Mouse (Mus musculus): ENCODE measurements around the gene Slc8b1. TPM values are rescaled to one million over a fixed set of nuclear protein-coding genes. Genes with fewer than 3 reads are reported as not detected.

The Slc8b1 gene
- polyA plus RNA-seq, 1 experiment: 28.8 TPM

- DNase-seq (ENCODE audit: low spot score): no peak
Measured at GRCm38 (mm10) chr5:120567761-120568211, 56.8 kb downstream of the Slc8b1 start.

- no peak for DNase-seq (ENCODE audit: low spot score)
Measured at GRCm38 (mm10) chr5:120568336-120568768, 57.4 kb downstream of the Slc8b1 start.

GRCm38 (mm10) chr5:120568964-120569363 is 58.0 kb downstream of the Slc8b1 start:
- DNase-seq (ENCODE audit: low spot score): no peak

- no peak for DNase-seq (ENCODE audit: low spot score)
Measured at GRCm38 (mm10) chr5:120569791-120570190, 58.8 kb downstream of the Slc8b1 start.

GRCm38 (mm10) chr5:120570289-120570897 is 59.4 kb downstream of the Slc8b1 start:
- no peak for DNase-seq (ENCODE audit: low spot score)

- DNase-seq (ENCODE audit: low spot score): no peak
Measured at GRCm38 (mm10) chr5:120571056-120571740, 60.2 kb downstream of the Slc8b1 start.

- no peak for DNase-seq (ENCODE audit: low spot score)
Measured at GRCm38 (mm10) chr5:120574469-120575063, 63.6 kb downstream of the Slc8b1 start.

- no peak for DNase-seq (ENCODE audit: low spot score)
Measured at GRCm38 (mm10) chr5:120576781-120577301, 65.9 kb downstream of the Slc8b1 start.

- DNase-seq (ENCODE audit: low spot score): no peak
Measured at GRCm38 (mm10) chr5:120577935-120578441, 67.0 kb downstream of the Slc8b1 start.

GRCm38 (mm10) chr5:120578504-120579081 is 67.6 kb downstream of the Slc8b1 start:
- DNase-seq (ENCODE audit: low spot score): no peak

GRCm38 (mm10) chr5:120579211-120579897 is 68.4 kb downstream of the Slc8b1 start:
- DNase-seq (ENCODE audit: low spot score): no peak

- DNase-seq (ENCODE audit: low spot score): no peak
Measured at GRCm38 (mm10) chr5:120579898-120580626, 69.1 kb downstream of the Slc8b1 start.

- DNase-seq (ENCODE audit: low spot score): no peak
Measured at GRCm38 (mm10) chr5:120582002-120582401, 71.0 kb downstream of the Slc8b1 start.

GRCm38 (mm10) chr5:120583511-120583910 is 72.5 kb downstream of the Slc8b1 start:
- DNase-seq (ENCODE audit: low spot score): no peak

Other genes with a start within 250 kb of the Slc8b1 start
- not detected in 2 replicates for gene Lhx5, start 79.5 kb upstream of the Slc8b1 start, polyA plus RNA-seq (2012; rRNA removed)
- 7.4 and 8.4 TPM in 2 replicates for gene Sdsl, start 38.4 kb upstream of the Slc8b1 start, polyA plus RNA-seq (2012; rRNA removed)
- not detected in 2 replicates for gene Sds, start 34.6 kb upstream of the Slc8b1 start, polyA plus RNA-seq (2012; rRNA removed)
- 29.2 and 38.3 TPM in 2 replicates for gene Plbd2, start 7.5 kb upstream of the Slc8b1 start, polyA plus RNA-seq (2012; rRNA removed)
- 38.6 and 55.0 TPM in 2 replicates for gene Tpcn1, start 77.5 kb downstream of the Slc8b1 start, polyA plus RNA-seq (2012; rRNA removed)
- gene Iqcd, start 77.8 kb downstream of the Slc8b1 start, polyA plus RNA-seq (2012; rRNA removed): 1.6 and 1.8 TPM in 2 replicates
- gene Rita1, start 101.4 kb downstream of the Slc8b1 start, polyA plus RNA-seq (2012; rRNA removed): 11.0 and 12.9 TPM in 2 replicates
- 25.7 and 26.2 TPM in 2 replicates for gene Ddx54, start 101.6 kb downstream of the Slc8b1 start, polyA plus RNA-seq (2012; rRNA removed)
- not detected in 2 replicates for gene Cfap73, start 123.1 kb downstream of the Slc8b1 start, polyA plus RNA-seq (2012; rRNA removed)
- gene Rasal1, start 137.6 kb downstream of the Slc8b1 start, polyA plus RNA-seq (2012; rRNA removed): 0.81 and 1.3 TPM in 2 replicates
- gene Dtx1, start 200.8 kb downstream of the Slc8b1 start, polyA plus RNA-seq (2012; rRNA removed): 6.6 and 12.5 TPM in 2 replicates
- gene Oas2, start 238.7 kb downstream of the Slc8b1 start, polyA plus RNA-seq (2012; rRNA removed): 8.3 and 9.0 TPM in 2 replicates